Mouse (Mus musculus): ENCODE data around the gene Psrc1.

DNA sequence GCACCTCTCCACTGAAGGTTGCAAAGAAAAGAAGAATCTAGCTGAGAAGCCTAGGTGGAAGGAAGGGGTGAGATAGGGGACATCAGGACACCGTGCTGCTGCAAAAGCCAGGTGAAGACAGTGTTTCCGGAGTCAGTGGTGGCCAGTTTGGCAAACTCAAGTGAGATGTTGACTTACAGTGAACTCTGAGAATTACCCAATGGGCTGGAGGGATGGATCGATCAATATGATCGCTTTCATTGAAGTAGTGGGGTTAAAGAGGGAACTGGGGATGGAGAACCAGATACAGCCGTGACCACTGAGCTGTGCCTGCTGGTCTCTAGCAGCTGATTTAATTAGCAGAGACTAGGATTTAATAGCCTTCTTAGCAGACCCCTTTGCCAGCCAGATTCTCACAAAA is 46.8 kb upstream of the Psrc1 start:
- TF ChIP-seq TAL1 (IDR thresholded peaks at IDR 0.05; ENCODE audit: low read length) (no peak), GATA1 (IDR thresholded peaks at IDR 0.05; ENCODE audit: low read length) (no peak)

All from erythroblast, embryonic 14.5 days (primary cell).